Mouse (Mus musculus) G1E (cell line): ENCODE measurements around the gene Gpr84.

ENCODE experiments used
- GATA1 ChIP-seq: IDR thresholded peaks from 2 replicates; pipeline ENCODE4 v1.6.1; 2012; ENCODE audit warnings: borderline replicate concordance, low read length, inconsistent platforms, mixed read lengths
- TAL1 ChIP-seq: conservative IDR thresholded peaks from 2 replicates; pipeline ENCODE4 v1.6.1; 2012; ENCODE audit warnings: low read depth, low read length, inconsistent platforms, mixed read lengths

GRCm38 (mm10) chr15:103272419-103273279 is 37.8 kb downstream of the Gpr84 start, which contains the start of gene Copz1:
- TF ChIP-seq GATA1, result no peak
- TF ChIP-seq TAL1, result no peak
